8 mouse cellular contexts compared by ENCODE assay signal in genomic region chr3:132949380-132949790, GRCm38 (mm10). TPM values are rescaled to one million over a fixed set of nuclear protein-coding genes. Genes with fewer than 3 reads are reported as not detected.
DNase-seq lines count a peak whose midpoint lies in the region; ATAC-seq and TF ChIP-seq lines count a peak whose summit lies in the region.

No protein-coding gene starts in this region.

- H3K4me3 ChIP-seq in kidney, embryonic 14.5 days (ENCODE audit: low read length) = peak overlapping the region; percentile 75
- peak overlapping the region; percentile 68 for H3K4me3 ChIP-seq in stomach, embryonic 14.5 days (ENCODE audit: low read depth, low read length)

- peak; percentile 29 for ATAC-seq in granulocyte monocyte progenitor cell, adult 5-6 weeks (replicated peaks; ENCODE audit: poor library complexity, severe bottlenecking)
- peak; percentile 63 for ATAC-seq in kidney, embryonic 14.5 days (ENCODE audit: low FRiP score, low TSS enrichment)
- peak; percentile 61 for ATAC-seq in stomach, embryonic 14.5 days (ENCODE audit: insufficient number of reproducible peaks, insufficient read depth, low FRiP score, low read depth)

- H3K9me3 ChIP-seq in kidney, embryonic 14.5 days (ENCODE audit: control insufficient read depth, low read length) = no peaks in the 10 kb centered on the region
- H3K9me3 ChIP-seq in stomach, embryonic 14.5 days (ENCODE audit: control insufficient read depth, low read depth, low read length) = no peaks in the 10 kb centered on the region

- H3K27me3 ChIP-seq in kidney, embryonic 14.5 days (ENCODE audit: control insufficient read depth, insufficient read depth, low read length) = peaks cover 4% of the 10 kb centered on the region; the same call in 1 of the 2 replicates
- H3K27me3 ChIP-seq in stomach, embryonic 14.5 days (ENCODE audit: control insufficient read depth, insufficient read depth, low read length) = no peaks in the 10 kb centered on the region

- DNase-seq in left cerebral cortex, postnatal 14 days (ENCODE audit: low spot score in 2 of 2) = peak; percentile 21 to 37
- no peak for DNase-seq in left cerebral cortex, adult 8-10 months (ENCODE audit: low spot score in 2 of 2)
- DNase-seq in brain, embryonic 14.5 days (ENCODE audit: low read depth) = peak; percentile 61
- peak; percentile 33 for DNase-seq in lung, postnatal 14 days
- no peak for DNase-seq in gastrocnemius, postnatal 25 days

- no peak overlapping the region for H3K27ac ChIP-seq in kidney, embryonic 14.5 days (ENCODE audit: low read depth, low read length)
- H3K27ac ChIP-seq in stomach, embryonic 14.5 days (ENCODE audit: low read length) = no peak overlapping the region

- TF ChIP-seq CTCF in brain, embryonic 14.5 days (IDR thresholded peaks at IDR 0.05; ENCODE audit: borderline replicate concordance, extremely low read depth, insufficient read depth, insufficient read length) = no peak

- TF ChIP-seq POLR2A in brain, embryonic 14.5 days (IDR thresholded peaks at IDR 0.05; ENCODE audit: borderline replicate concordance, extremely low read depth, insufficient read depth, insufficient read length, poor library complexity, severe bottlenecking) = no peak

- intact Hi-C loops in left cerebral cortex, postnatal 14 days (cut with DNase I) = loop anchor here (5.0 kb wide), 1 partner anchor 52 kb away; no protein-coding TSS in a partner anchor

- 0% methylated on average over 25 of the region's 26 CpGs for WGBS in kidney, embryonic 14.5 days
- WGBS in stomach, embryonic 14.5 days = 0% methylated on average over 25 of the region's 26 CpGs

- H3K9ac ChIP-seq in kidney, embryonic 14.5 days (ENCODE audit: low read depth, low read length) = peak overlapping the region; percentile 74
- H3K9ac ChIP-seq in stomach, embryonic 14.5 days (replicated peaks; ENCODE audit: low read depth, low read length) = peak overlapping the region; percentile 30; the same call in 1 of the 2 replicates

- H3K36me3 ChIP-seq in kidney, embryonic 14.5 days (ENCODE audit: control insufficient read depth, insufficient read depth, low read length) = no peaks in the 10 kb centered on the region
- H3K36me3 ChIP-seq in stomach, embryonic 14.5 days (ENCODE audit: control insufficient read depth, insufficient read depth, low read length) = no peaks in the 10 kb centered on the region

- H3K4me1 ChIP-seq in kidney, embryonic 14.5 days (ENCODE audit: control insufficient read depth, insufficient read depth, low read length) = 0 out of 2 replicates have a peak, but pooled peaks cover under 1% of the 10 kb centered on the region
- H3K4me1 ChIP-seq in stomach, embryonic 14.5 days (ENCODE audit: control insufficient read depth, insufficient read depth, low read length) = peaks cover 6% of the 10 kb centered on the region; the same call in 1 of the 2 replicates

- peak overlapping the region; percentile 98 for H3K4me2 ChIP-seq in kidney, embryonic 14.5 days (replicated peaks; ENCODE audit: low read depth, low read length)
- H3K4me2 ChIP-seq in stomach, embryonic 14.5 days (replicated peaks; ENCODE audit: low read depth, low read length) = peak overlapping the region; percentile 96

RNA-seq across cellular contexts. Expression of gene Npnt, which starts 0.7 kb away (rescaled TPM):
- total RNA-seq in left cerebral cortex, postnatal 14 days (2021) = 10 to 100 TPM; 65.7 to 90.7 TPM
- 10 to 100 TPM; 13.2 to 15.1 (median 14.3) TPM for total RNA-seq in left cerebral cortex, adult 8-10 months (2022)
- 14.2 and 32.3 TPM in 2 replicates for polyA plus RNA-seq in brain, embryonic 14.5 days (2012; rRNA removed)
- not detected in 2 replicates for total RNA-seq in granulocyte monocyte progenitor cell, adult 5-6 weeks (2014; fragmentation: Nextera tagmentation)
- not detected in 2 replicates for total RNA-seq in granulocyte monocyte progenitor cell, adult 5-6 weeks (2017)
- polyA plus RNA-seq in kidney, embryonic 14.5 days (2014; fragmentation: Nextera tagmentation; extraction: Ambion mirVana) = 39.1 and 102 TPM in 2 replicates
- 51.8 and 56.1 TPM in 2 replicates for polyA plus RNA-seq in stomach, embryonic 14.5 days (2014; fragmentation: Nextera tagmentation; extraction: Ambion mirVana)
- 1 to 10 TPM; 6.8 to 7.7 TPM for total RNA-seq in gastrocnemius, postnatal 25 days (2021)

Comparison
In these comparisons a context has a peak if more than half of its experiments do, and no peak if none do; other contexts are left out.
1. DNase-seq: peak in left cerebral cortex, postnatal 14 days (2 of 2), brain, embryonic 14.5 days (single experiment) and lung, postnatal 14 days (single experiment); none in left cerebral cortex, adult 8-10 months (0 of 2) and gastrocnemius, postnatal 25 days (single experiment).
2. RNA of gene Npnt, which starts 0.7 kb away (total RNA-seq): 65.7 to 90.7 TPM in left cerebral cortex, postnatal 14 days, 13.2 to 15.1 TPM in left cerebral cortex, adult 8-10 months and 6.8 to 7.7 TPM in gastrocnemius, postnatal 25 days; not detected in granulocyte monocyte progenitor cell, adult 5-6 weeks; every median in the first group is over 4 times any median in the second.
3. Peak in every context shown above with its lines, with median percentiles within 50 percentile points of each other: ATAC-seq.